Mouse (Mus musculus) heart, postnatal 0 days (tissue): ENCODE measurements around the gene Egf.

Experiments used
- CTCF ChIP-seq: IDR thresholded peaks from 2 replicates; pipeline ENCODE4 v1.5.1; 2016; ENCODE audit warnings: antibody characterized with exemption, control low read depth, low read depth
- EP300 ChIP-seq: IDR thresholded peaks from 2 replicates; pipeline ENCODE4 v1.6.1; 2016; ENCODE audit warnings: antibody characterized with exemption, low read depth

DNA sequence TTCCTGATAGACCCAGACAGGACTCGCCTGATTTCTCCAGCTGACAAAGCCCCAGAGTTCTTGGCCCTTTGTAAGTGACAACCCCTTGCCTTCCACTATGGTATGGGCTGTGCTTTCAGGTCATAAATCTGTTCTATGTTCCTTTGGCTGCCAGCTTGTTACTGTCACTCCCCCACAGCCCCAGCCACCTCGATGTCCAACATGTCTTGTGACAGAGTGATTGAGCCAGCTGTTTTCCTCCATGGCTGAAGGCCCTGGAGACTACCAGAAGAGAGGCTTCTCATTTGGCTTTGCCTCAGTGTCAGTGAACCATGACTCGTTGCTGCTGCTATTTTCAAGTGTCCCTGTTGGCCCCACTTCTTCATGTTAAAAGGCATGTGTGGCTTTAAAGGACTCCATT is 109.7 kb downstream of the Egf start:
- TF ChIP-seq CTCF (no peak), EP300 (no peak)
